Mouse (Mus musculus) bone marrow macrophage, adult 2 months (primary cell): Measurements from ENCODE around the gene Alk. TPM values are rescaled to one million over a fixed set of nuclear protein-coding genes. Genes with fewer than 3 reads are reported as not detected.

Source experiments
- H3K27ac ChIP-seq: 2 replicates; pipeline ENCODE4 v1.5.1; 2012; ENCODE audit warnings: low read depth, low read length; ENCODE audit not compliant: insufficient read depth
- H3K4me1 ChIP-seq: 2 replicates; pipeline ENCODE4 v1.6.1; 2012; ENCODE audit warnings: low read length; ENCODE audit not compliant: control insufficient read depth, insufficient read depth
- H3K4me3 ChIP-seq: 2 replicates; pipeline ENCODE4 v1.5.1; 2012; ENCODE audit warnings: mild to moderate bottlenecking, low read length, moderate library complexity; ENCODE audit not compliant: insufficient read depth
- CTCF ChIP-seq: IDR thresholded peaks from 2 replicates; pipeline ENCODE4 v1.5.1; 2012; ENCODE audit warnings: low read depth, mild to moderate bottlenecking, low read length, moderate library complexity
- POLR2A ChIP-seq: IDR thresholded peaks from 2 replicates; pipeline ENCODE4 v1.6.1; 2012; ENCODE audit warnings: mild to moderate bottlenecking, low read depth, low read length, borderline replicate concordance
- polyA plus RNA-seq: library from polyadenylated mRNA; stranded (reverse); fragments of >200 nt; gene quantifications from 2 replicates; pipeline ENCODE4 v1.2.4, GENCODE M21; 2012; ENCODE audit not compliant: missing spikeins, insufficient read depth, insufficient read length

The Alk gene
- polyA plus RNA-seq, 1 experiment = not detected

DNA sequence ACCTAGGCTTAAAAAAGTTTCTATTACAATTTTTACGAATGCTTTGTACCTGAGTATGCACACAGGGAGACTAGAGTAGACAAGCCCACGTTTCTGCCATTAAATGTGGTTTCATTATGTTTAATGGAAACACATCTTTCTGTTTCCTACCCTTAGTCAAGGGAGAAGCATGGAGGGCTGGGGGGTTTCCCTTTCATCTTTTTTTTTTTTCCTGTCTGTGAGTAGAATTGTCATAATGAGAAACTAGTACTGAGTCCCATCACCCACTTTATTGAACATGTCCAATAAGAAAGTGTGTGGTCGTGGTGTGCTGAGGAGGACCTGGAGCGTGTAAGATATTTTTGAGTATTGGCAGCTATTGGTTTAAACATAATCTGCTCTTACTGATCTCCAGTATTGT, 741.5 kb downstream of the Alk start:
- H3K4me3 ChIP-seq = no peak overlapping the region
- no peaks in the 10 kb centered on the region for H3K4me1 ChIP-seq
- no peak overlapping the region for H3K27ac ChIP-seq
- no peak for TF ChIP-seq CTCF
- no peak for TF ChIP-seq POLR2A

DNA sequence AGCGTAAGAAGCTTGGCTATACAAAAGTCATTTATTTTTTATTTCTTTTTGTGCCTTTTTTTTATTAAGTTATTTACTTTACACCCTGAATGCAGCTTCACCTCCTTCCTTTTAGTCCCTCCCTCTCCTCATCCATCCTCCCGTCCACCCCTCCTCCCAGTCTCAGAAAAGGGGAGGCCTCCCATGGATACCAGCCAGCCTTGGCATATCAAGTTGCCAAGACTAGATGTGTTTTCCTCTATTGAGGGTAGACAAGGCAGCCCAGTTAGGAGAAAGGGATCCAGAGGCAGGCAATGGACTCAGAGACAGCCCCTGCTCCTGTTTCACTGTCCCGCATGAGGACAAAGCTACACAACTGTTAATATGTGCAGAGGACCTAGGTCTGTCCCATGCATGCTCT, 742.2 kb downstream of the Alk start:
- Histone ChIP-seq H3K4me3 (no peak overlapping the region), H3K4me1 (no peaks in the 10 kb centered on the region), H3K27ac (no peak overlapping the region)
- no peak for TF ChIP-seq CTCF
- no peak for TF ChIP-seq POLR2A

DNA sequence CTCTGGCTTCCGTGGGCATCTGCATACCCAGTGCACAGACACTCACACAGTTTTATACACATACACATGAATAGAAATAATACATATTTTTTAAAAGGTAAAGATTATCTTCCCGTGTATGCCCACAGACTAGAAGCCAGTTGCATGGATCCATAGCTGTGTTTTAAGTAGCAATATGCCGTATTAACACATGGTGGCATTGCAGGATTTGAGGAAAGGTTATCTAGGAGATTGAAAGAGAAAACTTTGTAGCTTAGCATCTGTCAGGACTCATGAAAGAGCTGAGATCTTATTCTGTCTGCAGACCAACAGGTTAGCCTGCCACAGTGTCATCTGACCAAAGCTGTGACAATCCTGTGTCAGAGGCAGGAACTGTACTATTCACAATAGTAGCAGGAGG, 772.5 kb downstream of the Alk start:
- no peak for TF ChIP-seq CTCF
- TF ChIP-seq POLR2A = no peak
- Histone ChIP-seq H3K27ac (no peak overlapping the region), H3K4me1 (no peaks in the 10 kb centered on the region), H3K4me3 (no peak overlapping the region)

DNA sequence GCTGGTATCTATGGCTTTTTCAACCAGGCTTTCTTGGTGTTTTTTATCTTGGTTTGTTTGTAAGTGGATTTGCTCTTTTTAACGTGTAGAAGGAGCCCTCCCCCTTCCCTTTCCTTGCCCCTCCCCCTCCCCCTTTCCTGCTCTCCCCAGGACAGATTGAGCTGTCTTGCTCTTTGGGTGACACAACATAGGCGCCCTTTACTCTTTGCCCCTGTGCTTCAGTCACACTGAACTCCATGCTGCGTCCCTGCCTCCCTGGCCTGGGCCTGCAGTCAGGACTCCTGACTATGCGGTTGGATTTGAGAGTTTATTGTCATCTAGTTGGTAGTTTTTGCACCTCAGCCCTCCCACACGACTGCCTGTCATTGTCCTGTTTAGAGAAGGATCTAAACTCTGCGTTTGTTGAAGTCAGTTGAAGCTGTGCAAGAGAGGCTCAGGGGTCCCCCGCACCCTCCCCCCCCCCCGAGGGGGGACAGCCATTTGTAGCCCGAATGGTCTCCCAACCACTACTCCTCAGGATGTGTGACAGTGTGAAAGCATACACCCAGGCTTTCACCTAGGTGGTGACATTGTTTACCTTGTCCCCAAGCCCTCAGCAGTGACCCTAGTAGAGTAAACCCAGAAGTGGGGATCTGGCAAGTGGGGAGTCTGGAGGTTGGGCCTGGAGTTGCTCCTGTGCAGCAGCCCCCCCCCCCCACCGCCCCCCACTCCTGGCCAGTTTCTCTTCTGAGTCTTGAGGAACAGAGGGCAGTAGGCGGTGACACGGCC, 775.6 kb downstream of the Alk start:
- H3K27ac ChIP-seq = no peak overlapping the region
- H3K4me1 ChIP-seq = no peaks in the 10 kb centered on the region
- no peak for TF ChIP-seq POLR2A
- TF ChIP-seq CTCF = no peak
- H3K4me3 ChIP-seq = no peak overlapping the region

DNA sequence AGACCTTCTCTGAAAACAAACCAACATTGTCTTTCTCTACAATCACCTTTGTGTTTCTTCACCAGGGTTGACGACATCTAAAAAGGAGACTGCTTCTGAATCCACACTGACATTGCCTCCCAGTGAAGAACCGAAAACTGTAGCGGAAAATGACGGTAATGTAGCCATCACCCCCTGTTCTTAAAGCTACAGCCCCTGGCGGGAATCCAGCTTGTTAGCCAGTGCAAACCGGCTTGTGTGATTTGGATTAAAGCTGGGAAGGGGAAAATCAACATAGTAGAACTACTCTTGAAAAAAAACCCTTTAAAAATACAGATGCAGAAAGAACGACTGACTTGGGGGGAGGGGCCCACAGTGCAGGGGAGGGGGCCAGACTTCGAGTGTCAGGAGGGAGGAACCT, 776.8 kb downstream of the Alk start:
- H3K4me1 ChIP-seq = no peaks in the 10 kb centered on the region
- TF ChIP-seq CTCF = no peak
- no peak for TF ChIP-seq POLR2A

DNA sequence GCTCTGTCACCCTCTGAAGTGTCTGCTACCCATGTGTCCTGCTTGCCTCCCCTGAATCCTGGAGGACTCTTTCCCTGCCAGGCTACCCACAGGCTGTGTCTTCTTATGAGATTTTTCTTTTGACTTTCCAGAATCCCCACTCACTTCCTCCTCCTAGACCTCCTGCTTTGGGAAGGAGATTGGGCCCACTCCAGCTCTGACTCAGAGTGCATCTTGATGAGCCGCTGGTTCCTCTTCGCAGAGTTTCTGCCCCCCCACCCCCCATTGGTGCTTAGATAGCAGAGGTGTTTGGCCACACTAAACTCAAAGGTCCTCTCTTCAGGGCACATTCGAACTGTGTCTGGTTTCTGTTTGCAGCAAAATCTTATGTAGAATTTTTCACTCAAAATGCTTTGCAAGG, 777.8 kb downstream of the Alk start:
- Histone ChIP-seq H3K4me3 (no peak overlapping the region), H3K27ac (no peak overlapping the region), H3K4me1 (no peaks in the 10 kb centered on the region)
- no peak for TF ChIP-seq CTCF
- no peak for TF ChIP-seq POLR2A

More for the DNA sequence above, 776.8 kb downstream of the Alk start:
- Histone ChIP-seq H3K27ac (no peak overlapping the region), H3K4me3 (no peak overlapping the region)

DNA sequence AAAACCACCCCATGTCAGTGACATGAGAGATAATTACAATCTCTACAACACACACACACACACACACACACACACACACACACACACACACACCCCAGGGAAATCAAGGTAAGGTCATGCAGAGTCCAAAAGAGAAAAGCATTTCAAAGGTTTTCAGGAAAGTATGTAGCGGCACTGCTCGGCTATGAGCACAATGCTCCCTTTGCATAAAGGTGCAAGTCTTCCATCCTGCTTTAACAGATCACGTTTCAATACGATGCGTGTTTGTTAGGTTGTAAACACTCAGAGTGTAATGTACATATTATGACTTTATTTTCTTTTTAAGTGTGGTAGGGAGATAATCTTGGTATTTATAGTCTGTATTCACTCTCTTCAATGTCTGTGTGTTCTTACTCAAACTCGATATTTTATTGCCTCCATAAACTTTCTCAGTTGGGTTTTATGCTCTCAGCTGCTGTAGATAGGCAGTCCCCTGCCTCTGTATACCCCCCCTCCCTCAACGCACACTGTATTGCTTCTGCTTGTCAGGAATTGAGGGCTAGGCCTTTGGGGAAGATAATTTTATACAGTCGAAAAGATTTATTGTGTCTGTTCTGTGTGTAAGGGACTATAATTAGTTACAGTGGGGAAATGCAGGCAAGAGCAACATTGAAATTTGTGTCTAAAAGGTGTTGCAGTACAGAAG, 780.7 kb downstream of the Alk start:
- no peak overlapping the region for H3K4me3 ChIP-seq
- H3K4me1 ChIP-seq = no peaks in the 10 kb centered on the region
- TF ChIP-seq CTCF (no peak), POLR2A (no peak)
- H3K27ac ChIP-seq = no peak overlapping the region

Other genes starting within 250 kb of the Alk start
- gene Ypel5, start 231.8 kb upstream of the Alk start, polyA plus RNA-seq = 85.2 and 88.3 TPM in 2 replicates